Mouse (Mus musculus): Measurements from ENCODE around the gene Aspscr1.

GRCm38 (mm10) chr11:120689365-120689764, 16.6 kb downstream of the Aspscr1 start:
- TF ChIP-seq POLR2A (IDR thresholded peaks at IDR 0.05; ENCODE audit: control insufficient read depth, low read depth, low read length) (no peak), CTCF (IDR thresholded peaks at IDR 0.05; ENCODE audit: control insufficient read depth, insufficient read depth, insufficient replicate concordance, low read depth, low read length) (no peak)

All from testis, adult 2 months (tissue).